Mouse (Mus musculus): ENCODE results near the gene Sgo1. TPM values are rescaled to one million over a fixed set of nuclear protein-coding genes. Genes with fewer than 3 reads are reported as not detected.

Gene Sgo1
- polyA plus RNA-seq, 2 experiments: 16.0 to 27.3 TPM

GRCm38 (mm10) chr17:53664703-53665382 lies 24.3 kb downstream of the Sgo1 start:
- Histone ChIP-seq H3K9me3 (ENCODE audit: control insufficient read depth, low read length) (no peaks in the 10 kb centered on the region), H3K27ac (replicated peaks; ENCODE audit: low read depth, low read length) (no peak overlapping the region), H3K4me1 (ENCODE audit: control insufficient read depth, insufficient read depth, low read length) (no peaks in the 10 kb centered on the region), H3K4me3 (replicated peaks; ENCODE audit: low read length) (no peak overlapping the region), H3K4me2 (replicated peaks; ENCODE audit: low read depth, low read length, severe bottlenecking) (no peak overlapping the region), H3K9ac (ENCODE audit: low read depth, low read length, severe bottlenecking) (no peak overlapping the region), H3K36me3 (ENCODE audit: control insufficient read depth, insufficient read depth, low read length) (peaks cover 46% of the 10 kb centered on the region), H3K27me3 (ENCODE audit: control insufficient read depth, insufficient read depth, low read length) (no peaks in the 10 kb centered on the region)
- ATAC-seq (ENCODE audit: low FRiP score, low read depth) (no peak), DNase-seq (ENCODE audit: low spot score) (no peak)
- TF ChIP-seq POLR2A (IDR thresholded peaks at IDR 0.05; ENCODE audit: borderline replicate concordance, extremely low read depth, insufficient read depth, insufficient read length): no peak
- 71% methylated on average over 2 of the region's 2 CpGs for WGBS

- WGBS: 90% methylated on average over 3 of the region's 3 CpGs
- Histone ChIP-seq H3K27me3 (ENCODE audit: control insufficient read depth, insufficient read depth, low read length) (no peaks in the 10 kb centered on the region), H3K36me3 (ENCODE audit: control insufficient read depth, insufficient read depth, low read length) (peaks cover 47% of the 10 kb centered on the region), H3K4me2 (replicated peaks; ENCODE audit: low read depth, low read length, severe bottlenecking) (no peak overlapping the region), H3K9ac (ENCODE audit: low read depth, low read length, severe bottlenecking) (no peak overlapping the region), H3K27ac (replicated peaks; ENCODE audit: low read depth, low read length) (no peak overlapping the region), H3K4me3 (replicated peaks; ENCODE audit: low read length) (no peak overlapping the region), H3K9me3 (ENCODE audit: control insufficient read depth, low read length) (no peaks in the 10 kb centered on the region), H3K4me1 (ENCODE audit: control insufficient read depth, insufficient read depth, low read length) (no peaks in the 10 kb centered on the region)
- ATAC-seq (ENCODE audit: low FRiP score, low read depth) (no peak), DNase-seq (ENCODE audit: low spot score) (no peak)
- no peak for TF ChIP-seq POLR2A (IDR thresholded peaks at IDR 0.05; ENCODE audit: borderline replicate concordance, extremely low read depth, insufficient read depth, insufficient read length)
These were observed 24.9 kb downstream of the Sgo1 start for GRCm38 (mm10) chr17:53664267-53664666.

GRCm38 (mm10) chr17:53661056-53661840 lies 27.9 kb downstream of the Sgo1 start:
- Histone ChIP-seq H3K9ac (ENCODE audit: low read depth, low read length, severe bottlenecking) (no peak overlapping the region), H3K4me3 (replicated peaks; ENCODE audit: low read length) (no peak overlapping the region), H3K4me2 (replicated peaks; ENCODE audit: low read depth, low read length, severe bottlenecking) (no peak overlapping the region), H3K36me3 (ENCODE audit: control insufficient read depth, insufficient read depth, low read length) (peaks cover 26% of the 10 kb centered on the region), H3K4me1 (ENCODE audit: control insufficient read depth, insufficient read depth, low read length) (no peaks in the 10 kb centered on the region), H3K27me3 (ENCODE audit: control insufficient read depth, insufficient read depth, low read length) (no peaks in the 10 kb centered on the region), H3K27ac (replicated peaks; ENCODE audit: low read depth, low read length) (no peak overlapping the region), H3K9me3 (ENCODE audit: control insufficient read depth, low read length) (no peaks in the 10 kb centered on the region)
- 75% methylated on average over 6 of the region's 6 CpGs for WGBS
- TF ChIP-seq POLR2A (IDR thresholded peaks at IDR 0.05; ENCODE audit: borderline replicate concordance, extremely low read depth, insufficient read depth, insufficient read length): no peak
- ATAC-seq (ENCODE audit: low FRiP score, low read depth) (no peak), DNase-seq (ENCODE audit: low spot score) (no peak)

GRCm38 (mm10) chr17:53659738-53660137 lies 29.4 kb downstream of the Sgo1 start:
- ATAC-seq (ENCODE audit: low FRiP score, low read depth): no peak

GRCm38 (mm10) chr17:53659230-53659629 lies 29.9 kb downstream of the Sgo1 start:
- 85% methylated on average over 8 of the region's 8 CpGs for WGBS
- Histone ChIP-seq H3K27ac (replicated peaks; ENCODE audit: low read depth, low read length) (no peak overlapping the region), H3K4me3 (replicated peaks; ENCODE audit: low read length) (no peak overlapping the region), H3K9ac (ENCODE audit: low read depth, low read length, severe bottlenecking) (no peak overlapping the region), H3K4me2 (replicated peaks; ENCODE audit: low read depth, low read length, severe bottlenecking) (no peak overlapping the region), H3K4me1 (ENCODE audit: control insufficient read depth, insufficient read depth, low read length) (no peaks in the 10 kb centered on the region), H3K36me3 (ENCODE audit: control insufficient read depth, insufficient read depth, low read length) (peaks cover 28% of the 10 kb centered on the region), H3K27me3 (ENCODE audit: control insufficient read depth, insufficient read depth, low read length) (no peaks in the 10 kb centered on the region), H3K9me3 (ENCODE audit: control insufficient read depth, low read length) (no peaks in the 10 kb centered on the region)
- DNase-seq (ENCODE audit: low spot score): no peak
- no peak for TF ChIP-seq POLR2A (IDR thresholded peaks at IDR 0.05; ENCODE audit: borderline replicate concordance, extremely low read depth, insufficient read depth, insufficient read length)
- no peak for ATAC-seq (ENCODE audit: low FRiP score, low read depth)

More at GRCm38 (mm10) chr17:53659738-53660137, 29.4 kb downstream of the Sgo1 start:
- Histone ChIP-seq H3K36me3 (ENCODE audit: control insufficient read depth, insufficient read depth, low read length) (peaks cover 25% of the 10 kb centered on the region), H3K27ac (replicated peaks; ENCODE audit: low read depth, low read length) (no peak overlapping the region), H3K4me1 (ENCODE audit: control insufficient read depth, insufficient read depth, low read length) (no peaks in the 10 kb centered on the region), H3K9me3 (ENCODE audit: control insufficient read depth, low read length) (no peaks in the 10 kb centered on the region), H3K9ac (ENCODE audit: low read depth, low read length, severe bottlenecking) (no peak overlapping the region), H3K4me3 (replicated peaks; ENCODE audit: low read length) (no peak overlapping the region), H3K4me2 (replicated peaks; ENCODE audit: low read depth, low read length, severe bottlenecking) (no peak overlapping the region), H3K27me3 (ENCODE audit: control insufficient read depth, insufficient read depth, low read length) (no peaks in the 10 kb centered on the region)
- no peak for TF ChIP-seq POLR2A (IDR thresholded peaks at IDR 0.05; ENCODE audit: borderline replicate concordance, extremely low read depth, insufficient read depth, insufficient read length)
- no peak for DNase-seq (ENCODE audit: low spot score)
- 75% methylated on average over 4 of the region's 4 CpGs for WGBS

Measured in limb, embryonic 14.5 days (tissue).